Mouse (Mus musculus) urinary bladder, postnatal 36 days (tissue): Measurements from ENCODE around the gene Gm42421.

Experiments
- DNase-seq, 2 experiments: peaks; one replicate each; pipeline ENCODE4 v3.0.0; 2022; ENCODE audit warnings: low spot score in 2 of 2, mixed read lengths in 1 of 2

Gene Gm42421

GRCm38 (mm10) chr5:143927875-143928274, at the start of gene Gm42421:
TSS of gene Gm42421 (plus strand) at chr5:143928175.
- DNase-seq, result no peak

GRCm38 (mm10) chr5:143885274-143885673, 42.7 kb upstream of the Gm42421 start:
- DNase-seq, result no peak

- no peak for DNase-seq
Observed at GRCm38 (mm10) chr5:143890741-143891140, 37.2 kb upstream of the Gm42421 start.

GRCm38 (mm10) chr5:143892255-143892886, 35.6 kb upstream of the Gm42421 start:
- DNase-seq, result no peak

- DNase-seq, result peak; percentile 67 to 75
Observed at GRCm38 (mm10) chr5:143893396-143893795, 34.6 kb upstream of the Gm42421 start.

- no peak for DNase-seq
Observed at GRCm38 (mm10) chr5:143897635-143898330, 30.2 kb upstream of the Gm42421 start, which contains the start of gene Ankrd61. TSS of gene Ankrd61 (minus strand) at chr5:143897685.

- DNase-seq, result peak in 1 of 2 experiments; percentile 30
Observed at GRCm38 (mm10) chr5:143902111-143902510, 25.9 kb upstream of the Gm42421 start.

- DNase-seq, result no peak
Observed at GRCm38 (mm10) chr5:143903813-143904212, 24.2 kb upstream of the Gm42421 start.

GRCm38 (mm10) chr5:143906429-143906828, 21.5 kb upstream of the Gm42421 start:
- no peak for DNase-seq

GRCm38 (mm10) chr5:143908926-143909325, 19.0 kb upstream of the Gm42421 start:
- DNase-seq, result no peak

- peak; percentile 94 to 96 for DNase-seq
Observed at GRCm38 (mm10) chr5:143909417-143910400, 18.3 kb upstream of the Gm42421 start, which contains the start of the genes Aimp2 and Pms2. TSS of gene Aimp2 (minus strand) at chr5:143909847. TSS of gene Pms2 (plus strand) at chr5:143909964.

GRCm38 (mm10) chr5:143916221-143916620, 11.8 kb upstream of the Gm42421 start:
- no peak for DNase-seq

GRCm38 (mm10) chr5:143917418-143917817, 10.6 kb upstream of the Gm42421 start:
- peak; percentile 46 to 54 for DNase-seq

GRCm38 (mm10) chr5:143918120-143918519, 9.9 kb upstream of the Gm42421 start:
- DNase-seq, result no peak

GRCm38 (mm10) chr5:143924781-143925452, 3.1 kb upstream of the Gm42421 start:
- no peak for DNase-seq

GRCm38 (mm10) chr5:143929291-143929690, 1.3 kb downstream of the Gm42421 start:
- no peak for DNase-seq

- DNase-seq, result no peak
Observed at GRCm38 (mm10) chr5:143930656-143931055, 2.7 kb downstream of the Gm42421 start.

GRCm38 (mm10) chr5:143931863-143932580, 4.0 kb downstream of the Gm42421 start:
- DNase-seq, result no peak

- DNase-seq, result no peak
Observed at GRCm38 (mm10) chr5:143932831-143933230, 4.9 kb downstream of the Gm42421 start, which contains the start of gene Rsph10b. TSS of gene Rsph10b (plus strand) at chr5:143933035.

- DNase-seq, result no peak
Observed at GRCm38 (mm10) chr5:143933414-143933813, 5.4 kb downstream of the Gm42421 start.
